Mouse (Mus musculus): ENCODE results near the gene Tns3.

The Tns3 gene

DNA sequence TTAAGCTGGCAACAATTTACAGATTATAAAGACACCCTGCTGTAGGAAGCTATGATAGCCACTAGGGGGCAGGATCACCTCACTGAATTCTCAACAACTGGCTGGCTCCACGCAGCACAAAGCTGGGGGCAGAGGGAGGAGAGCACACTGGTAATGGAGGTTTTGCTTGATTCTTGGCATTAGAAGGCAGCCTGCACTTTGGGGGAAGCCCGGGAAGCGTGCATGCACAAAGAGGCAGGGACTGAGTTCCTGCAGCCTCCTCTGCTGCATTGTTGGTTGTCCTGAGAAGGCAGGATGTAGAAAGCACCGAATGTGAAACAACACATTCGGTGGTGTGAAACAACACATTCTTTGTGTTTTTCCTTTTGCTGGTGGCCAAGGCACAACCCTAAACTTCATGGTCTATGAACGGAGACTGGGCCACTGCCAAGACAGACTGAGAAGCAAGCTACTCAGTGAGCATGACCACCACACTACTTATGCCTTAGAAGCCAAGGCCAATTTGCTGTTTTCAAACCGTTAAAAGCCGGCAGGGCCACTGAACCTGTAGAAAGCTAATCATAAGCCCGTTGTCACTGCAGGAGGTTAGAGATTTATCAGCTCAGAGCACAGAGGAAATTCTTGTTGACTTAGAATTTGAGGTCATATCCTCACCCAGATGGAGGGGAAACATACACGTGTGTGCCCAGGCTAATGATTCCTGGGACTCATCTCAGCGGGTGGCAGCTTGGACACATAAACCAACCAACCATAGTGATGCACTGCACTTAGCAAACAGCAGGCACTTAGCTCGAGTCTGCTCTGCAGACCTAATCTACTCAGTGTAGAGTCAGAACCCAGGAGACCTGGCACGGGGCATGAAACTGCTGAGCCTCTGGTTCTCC is 239.8 kb downstream of the Tns3 start:
- peak; percentile 87 for DNase-seq

DNA sequence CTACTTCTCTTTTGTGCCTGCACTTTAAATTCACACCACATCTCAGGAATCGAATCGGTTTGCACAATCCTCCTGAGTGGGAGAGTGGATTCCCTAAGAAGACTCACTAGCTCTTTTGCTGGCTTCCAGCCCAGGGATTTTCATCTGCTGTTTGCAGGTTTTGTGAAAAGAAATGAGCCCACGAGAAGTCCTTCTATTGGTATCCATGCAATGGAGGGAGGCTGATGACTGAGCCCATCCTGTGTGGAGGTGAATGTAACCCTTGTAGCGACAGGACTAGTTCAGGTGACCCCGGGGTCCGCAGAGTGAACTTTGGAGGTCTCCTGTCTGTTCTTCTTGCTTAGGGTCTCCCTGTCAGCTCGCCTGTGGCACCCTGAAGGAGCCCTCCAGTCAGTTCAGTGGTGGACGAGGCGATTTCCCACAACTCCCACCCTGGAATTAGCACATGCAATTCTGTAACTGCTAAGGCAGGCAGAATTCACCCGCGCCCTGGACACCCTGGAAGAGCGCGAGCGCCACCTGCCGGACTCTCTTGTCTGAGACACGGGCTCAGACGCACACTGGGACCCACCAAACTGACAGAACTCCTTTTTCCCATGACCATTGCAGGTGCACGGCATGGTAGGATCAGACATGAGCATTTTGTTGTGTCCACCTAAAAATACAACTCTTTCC is 259.0 kb downstream of the Tns3 start:
- DNase-seq, result peak; percentile 90

DNA sequence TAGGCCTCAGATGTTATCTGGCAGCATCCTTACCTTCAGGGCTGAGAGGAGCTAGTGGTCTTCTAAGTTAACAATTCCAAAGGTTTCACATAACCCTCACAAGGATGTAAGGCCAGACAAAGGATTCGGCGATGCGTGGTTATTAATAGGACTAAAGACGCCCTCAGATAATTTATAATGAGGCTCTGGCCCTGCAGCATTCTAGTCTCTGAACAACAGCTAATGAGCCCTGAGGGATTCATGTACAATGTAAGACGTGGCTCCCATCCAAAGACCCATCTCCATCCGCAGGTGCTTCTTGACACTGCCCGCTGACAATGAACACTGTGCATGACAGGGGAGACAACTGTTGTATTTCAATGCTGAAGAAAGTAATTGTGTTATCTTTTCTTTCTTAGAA is 263.0 kb downstream of the Tns3 start:
- DNase-seq, result no peak

DNA sequence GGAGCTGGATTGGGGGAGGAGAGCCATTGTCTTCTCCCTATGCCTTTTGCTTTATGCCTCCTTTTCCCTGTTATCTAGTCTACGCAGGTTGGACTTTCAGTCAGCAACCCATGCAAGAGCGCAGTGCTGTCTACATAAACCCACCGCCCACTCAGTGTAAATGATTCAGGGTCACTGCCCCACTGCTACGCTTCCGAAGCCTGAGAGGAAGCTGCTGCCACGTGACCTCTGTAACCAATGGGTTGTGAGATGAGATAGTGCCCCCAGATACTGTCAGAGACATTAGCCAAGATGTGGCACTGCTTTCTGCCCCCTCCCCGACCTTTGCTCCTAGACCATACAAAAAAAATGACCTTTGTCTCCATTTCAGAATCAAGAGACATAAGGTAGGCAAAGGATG is 268.0 kb downstream of the Tns3 start:
- no peak for DNase-seq

DNA sequence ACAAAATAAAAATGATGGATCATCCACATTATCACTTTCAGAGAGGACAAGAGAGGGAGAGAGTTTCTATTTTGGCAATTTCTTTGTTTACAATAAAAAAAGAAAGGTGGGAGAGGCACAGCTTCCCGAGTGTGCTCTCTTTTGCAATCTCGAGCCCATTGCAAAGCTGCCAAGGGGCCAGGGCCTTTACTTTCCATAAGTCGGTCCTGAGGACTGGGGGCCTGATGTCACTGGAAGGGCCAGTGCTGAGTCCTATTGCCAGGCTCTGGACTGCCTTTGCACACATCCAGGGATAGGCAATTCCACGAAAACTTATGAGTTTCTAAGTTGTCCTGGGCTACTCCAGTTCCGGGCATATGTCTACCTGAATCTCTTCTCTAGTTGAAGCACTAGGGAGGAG is 272.8 kb downstream of the Tns3 start:
- DNase-seq, result no peak

DNA sequence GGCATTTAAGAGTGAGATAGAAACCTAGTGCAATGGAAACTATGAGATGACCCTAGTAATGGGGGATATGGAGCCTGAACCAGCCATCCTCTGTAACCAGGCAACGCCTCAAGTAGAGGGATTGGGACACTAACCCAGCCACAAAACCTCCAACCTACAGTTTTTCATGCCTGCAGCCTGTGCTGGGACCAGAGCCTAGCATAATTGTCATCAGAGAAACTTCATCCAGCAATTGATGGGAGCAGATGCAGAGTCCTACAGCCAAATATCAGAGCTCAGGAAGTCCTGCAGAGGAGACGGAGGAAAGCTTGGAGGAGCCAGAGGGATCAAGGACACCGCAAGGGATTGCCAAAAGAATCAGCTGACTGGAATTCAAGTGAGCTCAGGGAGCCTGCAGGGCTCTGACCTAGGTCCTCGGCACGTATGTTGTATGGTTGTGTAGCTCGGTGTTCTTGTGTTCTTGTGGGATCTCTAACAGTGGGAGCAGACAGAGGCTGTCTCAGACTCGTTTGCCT is 278.4 kb downstream of the Tns3 start:
- DNase-seq, result no peak
